Mouse (Mus musculus) forebrain, embryonic 14.5 days (tissue): ENCODE results near the gene Dcst2. TPM values are rescaled to one million over a fixed set of nuclear protein-coding genes. Genes with fewer than 3 reads are reported as not detected.

Experiments used
- ATAC-seq: fragments of 200-750 bp; cut with Nextera tagmentation; 2 replicates; pipeline ENCODE4 v1.8.0; 2017; ENCODE audit warnings: mild to moderate bottlenecking, moderate library complexity
- DNase-seq: peaks from one replicate; pipeline ENCODE4 v3.0.0-alpha.2; 2015; ENCODE audit warnings: low spot score
- H3K27ac ChIP-seq: fragments of 300-500 bp; sonication (generic); 2 replicates; pipeline ENCODE4 v1.5.1; 2014; ENCODE audit warnings: low read depth, mild to moderate bottlenecking, control low read depth, low read length, moderate library complexity
- H3K27me3 ChIP-seq: fragments of 300-500 bp; sonication (generic); replicated peaks from 2 replicates; pipeline ENCODE4 v1.6.1; 2014; ENCODE audit warnings: low read length, control low read depth, mixed read lengths; ENCODE audit not compliant: control insufficient read depth, insufficient read depth
- H3K36me3 ChIP-seq: fragments of 300-500 bp; sonication (generic); 2 replicates; pipeline ENCODE4 v1.6.1; 2014; ENCODE audit warnings: low read length, control low read depth; ENCODE audit not compliant: control insufficient read depth, insufficient read depth
- H3K4me1 ChIP-seq: fragments of 300-500 bp; sonication (generic); 2 replicates; pipeline ENCODE4 v1.6.1; 2014; ENCODE audit warnings: antibody characterized with exemption, low read length, control low read depth; ENCODE audit not compliant: control insufficient read depth, insufficient read depth
- H3K4me2 ChIP-seq: fragments of 300-500 bp; sonication (generic); 2 replicates; pipeline ENCODE4 v1.6.1; 2014; ENCODE audit warnings: mild to moderate bottlenecking, control low read depth, low read length
- H3K4me3 ChIP-seq: fragments of 300-500 bp; sonication (generic); 2 replicates; pipeline ENCODE4 v1.5.1; 2014; ENCODE audit warnings: low read depth, low read length, control low read depth
- H3K9ac ChIP-seq: fragments of 300-500 bp; sonication (generic); 2 replicates; pipeline ENCODE4 v1.6.1; 2014; ENCODE audit warnings: mild to moderate bottlenecking, low read length, control low read depth, moderate library complexity
- H3K9me3 ChIP-seq: fragments of 300-500 bp; sonication (generic); replicated peaks from 2 replicates; pipeline ENCODE4 v1.6.1; 2016; ENCODE audit warnings: low read length, control low read depth, mixed read lengths; ENCODE audit not compliant: control insufficient read depth
- WGBS: fragments of 180-500 bp; shearing (Covaris S2); extraction: QIAGEN DNeasy Blood & Tissue Kit; methylation state at CpG from one replicate; pipeline ENCODE4 v1.1.7; 2014; 5-methylcytosine and 5-hydroxymethylcytosine counted together
- polyA plus RNA-seq: library from polyadenylated mRNA; unstranded; fragments of >200 nt; fragmentation: Nextera tagmentation; extraction: Ambion mirVana; gene quantifications from 2 replicates; pipeline ENCODE4 v1.2.1, GENCODE M21; 2014

Dcst2 gene
- polyA plus RNA-seq, 1 experiment from 2014 or later = 0.08 TPM

DNA sequence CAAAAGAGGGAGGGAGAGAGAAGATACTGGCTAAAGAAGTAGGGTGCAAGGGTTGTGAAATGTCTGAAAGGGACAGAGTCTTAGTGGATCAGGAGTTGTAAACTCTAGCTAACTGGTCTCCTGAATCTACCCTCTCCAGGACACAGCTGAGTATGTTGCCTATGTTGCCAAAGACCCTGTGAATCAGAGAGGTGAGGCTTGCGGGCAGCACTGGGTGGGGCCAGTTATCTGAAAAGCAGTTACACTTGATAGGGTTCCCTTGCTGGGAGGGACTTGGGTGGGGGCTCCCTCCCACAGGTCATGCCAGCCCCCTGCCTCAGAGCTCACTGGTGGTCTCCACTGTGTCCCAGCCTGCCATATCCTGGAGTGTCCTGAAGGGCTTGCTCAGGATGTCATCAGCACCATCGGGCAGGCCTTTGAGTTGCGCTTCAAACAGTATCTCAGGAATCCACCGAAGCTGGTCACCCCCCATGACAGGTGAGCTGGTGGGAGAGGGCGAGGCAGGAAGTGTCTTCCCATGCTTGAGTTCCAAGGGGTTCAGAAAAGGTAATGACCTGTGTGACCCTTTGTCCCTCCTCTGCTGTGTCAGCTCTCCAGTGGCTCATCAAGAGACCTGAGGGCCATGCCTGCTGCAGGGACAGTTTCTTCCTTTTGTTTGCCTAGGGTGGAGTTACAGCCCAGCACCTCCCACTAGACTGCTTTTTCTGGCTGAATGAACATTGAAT is 62.8 kb downstream of the Dcst2 start:
- H3K36me3 ChIP-seq = peaks cover 13% of the 10 kb centered on the region; the same call in 1 of the 2 replicates
- H3K27ac ChIP-seq = no peak overlapping the region
- DNase-seq (no peak), ATAC-seq (no peak)
- no peak overlapping the region for H3K9ac ChIP-seq
- H3K9me3 ChIP-seq = no peaks in the 10 kb centered on the region
- 91% methylated on average over 5 of the region's 5 CpGs for WGBS
- no peak overlapping the region for H3K4me3 ChIP-seq
- H3K27me3 ChIP-seq = no peaks in the 10 kb centered on the region
- H3K4me1 ChIP-seq = peaks cover 14% of the 10 kb centered on the region
- no peak overlapping the region for H3K4me2 ChIP-seq

- Histone ChIP-seq H3K4me1 (peaks cover 9% of the 10 kb centered on the region), H3K36me3 (peaks cover 13% of the 10 kb centered on the region; the same call in 1 of the 2 replicates), H3K4me2 (no peak overlapping the region), H3K4me3 (no peak overlapping the region), H3K9ac (no peak overlapping the region), H3K27ac (no peak overlapping the region), H3K9me3 (no peaks in the 10 kb centered on the region), H3K27me3 (no peaks in the 10 kb centered on the region)
- ATAC-seq (no peak), DNase-seq (no peak)
- WGBS = 90% methylated on average over 5 of the region's 5 CpGs
Observed at GRCm38 (mm10) chr3:89425141-89425525, 63.4 kb downstream of the Dcst2 start.

DNA sequence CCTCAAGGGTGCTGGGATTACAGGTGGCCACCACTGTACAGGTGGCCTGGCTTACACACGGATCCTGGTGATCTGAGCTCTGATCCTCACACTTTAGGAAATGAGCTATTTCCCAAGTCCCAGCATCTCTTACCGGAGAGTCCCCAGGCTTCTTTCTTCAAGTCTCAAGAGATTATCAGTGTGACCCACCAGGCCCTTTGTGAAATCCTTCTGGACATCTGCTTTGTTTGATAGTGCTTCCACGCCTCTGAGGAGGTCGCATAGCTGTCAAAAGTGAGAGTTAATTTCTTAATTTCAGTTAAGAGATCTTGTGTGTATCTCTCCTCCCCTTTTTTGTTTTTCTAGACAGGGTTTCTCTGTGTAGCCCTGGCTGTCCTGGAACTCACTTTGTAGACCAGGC is 64.1 kb downstream of the Dcst2 start:
- H3K9me3 ChIP-seq = no peaks in the 10 kb centered on the region
- DNase-seq (no peak), ATAC-seq (no peak)
- no peak overlapping the region for H3K9ac ChIP-seq
- H3K4me3 ChIP-seq = no peak overlapping the region
- H3K4me1 ChIP-seq = peaks cover 11% of the 10 kb centered on the region
- H3K36me3 ChIP-seq = peaks cover 13% of the 10 kb centered on the region; the same call in 1 of the 2 replicates
- H3K27ac ChIP-seq = no peak overlapping the region
- no peak overlapping the region for H3K4me2 ChIP-seq
- no peaks in the 10 kb centered on the region for H3K27me3 ChIP-seq
- WGBS = 92% methylated on average over 4 of the region's 4 CpGs

Other genes starting within 250 kb of the Dcst2 start
- 0.06 TPM in 1 of 2 replicates, not detected in the other for gene Pklr, start 225.8 kb upstream of the Dcst2 start, polyA plus RNA-seq
- 9.4 and 13.0 TPM in 2 replicates for gene Hcn3, start 201.8 kb upstream of the Dcst2 start, polyA plus RNA-seq
- 17.0 and 17.9 TPM in 2 replicates for gene Clk2, start 197.2 kb upstream of the Dcst2 start, polyA plus RNA-seq
- 90.5 and 104 TPM in 2 replicates for gene Scamp3, start 184.5 kb upstream of the Dcst2 start, polyA plus RNA-seq
- gene Fam189b, start 178.8 kb upstream of the Dcst2 start, polyA plus RNA-seq = 14.7 and 21.7 TPM in 2 replicates
- gene Gba, start 159.0 kb upstream of the Dcst2 start, polyA plus RNA-seq = 45.6 and 47.9 TPM in 2 replicates
- 49.9 and 57.2 TPM in 2 replicates for gene Thbs3, start 146.8 kb upstream of the Dcst2 start, polyA plus RNA-seq
- 156 and 182 TPM in 2 replicates for gene Mtx1, start 134.9 kb upstream of the Dcst2 start, polyA plus RNA-seq
- 1.2 and 1.9 TPM in 2 replicates for gene Muc1, start 132.9 kb upstream of the Dcst2 start, polyA plus RNA-seq
- gene Krtcap2, start 116.0 kb upstream of the Dcst2 start, polyA plus RNA-seq = 197 and 234 TPM in 2 replicates
- 34.0 and 50.3 TPM in 2 replicates for gene Trim46, start 115.7 kb upstream of the Dcst2 start, polyA plus RNA-seq
- 91.5 and 112 TPM in 2 replicates for gene Dpm3, start 102.6 kb upstream of the Dcst2 start, polyA plus RNA-seq
- gene Slc50a1, start 91.4 kb upstream of the Dcst2 start, polyA plus RNA-seq = 32.4 and 38.4 TPM in 2 replicates
- gene Efna1, start 80.8 kb upstream of the Dcst2 start, polyA plus RNA-seq = 10.5 and 11.6 TPM in 2 replicates
- gene Efna3, start 39.0 kb upstream of the Dcst2 start, polyA plus RNA-seq = 30.1 and 42.0 TPM in 2 replicates
- gene Efna4, start 23.9 kb upstream of the Dcst2 start, polyA plus RNA-seq = 12.3 and 14.6 TPM in 2 replicates
- gene Adam15, start 12.0 kb upstream of the Dcst2 start, polyA plus RNA-seq = 13.4 and 19.3 TPM in 2 replicates
- gene Dcst1, start 3.3 kb downstream of the Dcst2 start, polyA plus RNA-seq = 0.78 and 0.83 TPM in 2 replicates
- gene Zbtb7b, start 32.8 kb downstream of the Dcst2 start, polyA plus RNA-seq = 0.28 and 0.41 TPM in 2 replicates
- not detected in 2 replicates for gene Lenep, start 40.8 kb downstream of the Dcst2 start, polyA plus RNA-seq
- 34.9 and 41.0 TPM in 2 replicates for gene Flad1, start 49.9 kb downstream of the Dcst2 start, polyA plus RNA-seq
- 200 and 269 TPM in 2 replicates for gene Cks1b, start 56.4 kb downstream of the Dcst2 start, polyA plus RNA-seq
- 9.9 and 11.8 TPM in 2 replicates for gene Shc1, start 56.5 kb downstream of the Dcst2 start, polyA plus RNA-seq
- gene Pygo2, start 68.2 kb downstream of the Dcst2 start, polyA plus RNA-seq = 35.2 and 41.1 TPM in 2 replicates
- 7.7 and 8.3 TPM in 2 replicates for gene Pbxip1, start 74.7 kb downstream of the Dcst2 start, polyA plus RNA-seq
- gene Pmvk, start 92.6 kb downstream of the Dcst2 start, polyA plus RNA-seq = 84.4 and 90.2 TPM in 2 replicates
- 4.8 and 6.1 TPM in 2 replicates for gene Kcnn3, start 158.2 kb downstream of the Dcst2 start, polyA plus RNA-seq